Mouse (Mus musculus): ENCODE data around the gene Fry. TPM values are rescaled to one million over a fixed set of nuclear protein-coding genes. Genes with fewer than 3 reads are reported as not detected.

The Fry gene
- polyA plus RNA-seq, 1 experiment from 2014 or later: 42.2 TPM

- ATAC-seq (ENCODE audit: insufficient number of reproducible peaks, insufficient read depth, low FRiP score, low read depth): no peak
Observed at GRCm38 (mm10) chr5:150358671-150359070, 240.2 kb downstream of the Fry start.

GRCm38 (mm10) chr5:150362241-150362640 is 243.8 kb downstream of the Fry start:
- Histone ChIP-seq H3K36me3 (ENCODE audit: control insufficient read depth, insufficient read depth, low read length) (peaks cover 79% of the 10 kb centered on the region), H3K4me1 (ENCODE audit: control insufficient read depth in 2 of 2, insufficient read depth in 2 of 2, low read length in 2 of 2) (no peaks in the 10 kb centered on the region), H3K4me3 (ENCODE audit: control insufficient read depth in 1 of 2, insufficient read depth in 1 of 2, low read depth in 1 of 2, low read length in 2 of 2) (no peak overlapping the region), H3K27ac (replicated peaks in 1 of 2; ENCODE audit: control insufficient read depth in 1 of 2, insufficient read depth in 1 of 2, low read depth in 2 of 2, low read length in 2 of 2) (no peak overlapping the region), H3K9ac (ENCODE audit: low read length) (no peak overlapping the region), H3K9me3 (ENCODE audit: control insufficient read depth, low read length) (peaks cover 12% of the 10 kb centered on the region), H3K4me2 (ENCODE audit: low read length) (no peak overlapping the region), H3K27me3 (ENCODE audit: control insufficient read depth, insufficient read depth, low read length) (no peaks in the 10 kb centered on the region)
- ATAC-seq (ENCODE audit: insufficient number of reproducible peaks, insufficient read depth, low FRiP score, low read depth): no peak
- 91% methylated on average over 6 of the region's 6 CpGs for WGBS

More at GRCm38 (mm10) chr5:150358671-150359070, 240.2 kb downstream of the Fry start:
- Histone ChIP-seq H3K4me1 (ENCODE audit: control insufficient read depth in 2 of 2, insufficient read depth in 2 of 2, low read length in 2 of 2) (no peaks in the 10 kb centered on the region), H3K27me3 (ENCODE audit: control insufficient read depth, insufficient read depth, low read length) (no peaks in the 10 kb centered on the region), H3K36me3 (ENCODE audit: control insufficient read depth, insufficient read depth, low read length) (peaks cover 86% of the 10 kb centered on the region), H3K4me2 (ENCODE audit: low read length) (no peak overlapping the region), H3K9me3 (ENCODE audit: control insufficient read depth, low read length) (no peaks in the 10 kb centered on the region), H3K4me3 (ENCODE audit: control insufficient read depth in 1 of 2, insufficient read depth in 1 of 2, low read depth in 1 of 2, low read length in 2 of 2) (no peak overlapping the region), H3K9ac (ENCODE audit: low read length) (no peak overlapping the region), H3K27ac (replicated peaks in 1 of 2; ENCODE audit: control insufficient read depth in 1 of 2, insufficient read depth in 1 of 2, low read depth in 2 of 2, low read length in 2 of 2) (0 out of 4 replicates have a peak overlapping the region, but pooled peaks of 1 of the 2 experiments have one; percentile 11)
- 70% methylated on average over 14 of the region's 14 CpGs for WGBS

- H3K27ac ChIP-seq (replicated peaks in 1 of 2; ENCODE audit: control insufficient read depth in 1 of 2, insufficient read depth in 1 of 2, low read depth in 2 of 2, low read length in 2 of 2): no peak overlapping the region
- H3K4me3 ChIP-seq (ENCODE audit: control insufficient read depth in 1 of 2, insufficient read depth in 1 of 2, low read depth in 1 of 2, low read length in 2 of 2): no peak overlapping the region
- ATAC-seq (ENCODE audit: insufficient number of reproducible peaks, insufficient read depth, low FRiP score, low read depth): no peak
- H3K9me3 ChIP-seq (ENCODE audit: control insufficient read depth, low read length): peaks cover 12% of the 10 kb centered on the region
- no peaks in the 10 kb centered on the region for H3K27me3 ChIP-seq (ENCODE audit: control insufficient read depth, insufficient read depth, low read length)
- 89% methylated on average over 3 of the region's 3 CpGs for WGBS
- H3K9ac ChIP-seq (ENCODE audit: low read length): no peak overlapping the region
- H3K36me3 ChIP-seq (ENCODE audit: control insufficient read depth, insufficient read depth, low read length): peaks cover 75% of the 10 kb centered on the region
- no peak overlapping the region for H3K4me2 ChIP-seq (ENCODE audit: low read length)
- peaks cover 2 to 3% of the 10 kb centered on the region in 2 experiments; a peak in 3 of 4 replicates for H3K4me1 ChIP-seq (ENCODE audit: control insufficient read depth in 2 of 2, insufficient read depth in 2 of 2, low read length in 2 of 2)
Observed at GRCm38 (mm10) chr5:150364621-150365020, 246.2 kb downstream of the Fry start.

GRCm38 (mm10) chr5:150367027-150367426 is 248.6 kb downstream of the Fry start:
- H3K9ac ChIP-seq (ENCODE audit: low read length): no peak overlapping the region
- H3K4me3 ChIP-seq (ENCODE audit: control insufficient read depth in 1 of 2, insufficient read depth in 1 of 2, low read depth in 1 of 2, low read length in 2 of 2): no peak overlapping the region
- ATAC-seq (ENCODE audit: insufficient number of reproducible peaks, insufficient read depth, low FRiP score, low read depth): no peak
- peaks cover 5 to 16% of the 10 kb centered on the region in 2 experiments; a peak in 3 of 4 replicates for H3K4me1 ChIP-seq (ENCODE audit: control insufficient read depth in 2 of 2, insufficient read depth in 2 of 2, low read length in 2 of 2)
- WGBS: 86% methylated on average over 4 of the region's 4 CpGs
- H3K27me3 ChIP-seq (ENCODE audit: control insufficient read depth, insufficient read depth, low read length): no peaks in the 10 kb centered on the region
- H3K36me3 ChIP-seq (ENCODE audit: control insufficient read depth, insufficient read depth, low read length): peaks cover 62% of the 10 kb centered on the region
- peaks cover 12% of the 10 kb centered on the region for H3K9me3 ChIP-seq (ENCODE audit: control insufficient read depth, low read length)
- H3K4me2 ChIP-seq (ENCODE audit: low read length): no peak overlapping the region
- H3K27ac ChIP-seq (replicated peaks in 1 of 2; ENCODE audit: control insufficient read depth in 1 of 2, insufficient read depth in 1 of 2, low read depth in 2 of 2, low read length in 2 of 2): no peak overlapping the region

GRCm38 (mm10) chr5:150370291-150370690 is 251.8 kb downstream of the Fry start:
- 0 out of 2 replicates have a peak, but pooled peaks have one; percentile 43 for ATAC-seq (ENCODE audit: insufficient number of reproducible peaks, insufficient read depth, low FRiP score, low read depth)
- H3K27ac ChIP-seq (replicated peaks in 1 of 2; ENCODE audit: control insufficient read depth in 1 of 2, insufficient read depth in 1 of 2, low read depth in 2 of 2, low read length in 2 of 2): peak overlapping the region; percentile 28 to 35; a peak in 2 of 4 replicates
- H3K9me3 ChIP-seq (ENCODE audit: control insufficient read depth, low read length): peaks cover 7% of the 10 kb centered on the region
- H3K4me1 ChIP-seq (ENCODE audit: control insufficient read depth in 2 of 2, insufficient read depth in 2 of 2, low read length in 2 of 2): peaks cover 7 to 25% of the 10 kb centered on the region in 2 experiments; a peak in 3 of 4 replicates
- H3K4me3 ChIP-seq (ENCODE audit: control insufficient read depth in 1 of 2, insufficient read depth in 1 of 2, low read depth in 1 of 2, low read length in 2 of 2): no peak overlapping the region
- H3K9ac ChIP-seq (ENCODE audit: low read length): no peak overlapping the region
- 28% methylated on average over 6 of the region's 6 CpGs for WGBS
- H3K27me3 ChIP-seq (ENCODE audit: control insufficient read depth, insufficient read depth, low read length): no peaks in the 10 kb centered on the region
- H3K4me2 ChIP-seq (ENCODE audit: low read length): no peak overlapping the region
- H3K36me3 ChIP-seq (ENCODE audit: control insufficient read depth, insufficient read depth, low read length): peaks cover 74% of the 10 kb centered on the region

- Histone ChIP-seq H3K9ac (ENCODE audit: low read length) (no peak overlapping the region), H3K4me1 (ENCODE audit: control insufficient read depth in 2 of 2, insufficient read depth in 2 of 2, low read length in 2 of 2) (peaks cover 7 to 25% of the 10 kb centered on the region in 2 experiments; a peak in 3 of 4 replicates), H3K4me3 (ENCODE audit: control insufficient read depth in 1 of 2, insufficient read depth in 1 of 2, low read depth in 1 of 2, low read length in 2 of 2) (no peak overlapping the region), H3K4me2 (ENCODE audit: low read length) (no peak overlapping the region), H3K27ac (replicated peaks in 1 of 2; ENCODE audit: control insufficient read depth in 1 of 2, insufficient read depth in 1 of 2, low read depth in 2 of 2, low read length in 2 of 2) (peak overlapping the region in 1 of 2 experiments; percentile 19; a peak in 1 of 4 replicates), H3K27me3 (ENCODE audit: control insufficient read depth, insufficient read depth, low read length) (no peaks in the 10 kb centered on the region), H3K9me3 (ENCODE audit: control insufficient read depth, low read length) (peaks cover 7% of the 10 kb centered on the region), H3K36me3 (ENCODE audit: control insufficient read depth, insufficient read depth, low read length) (peaks cover 76% of the 10 kb centered on the region)
- ATAC-seq (ENCODE audit: insufficient number of reproducible peaks, insufficient read depth, low FRiP score, low read depth): no peak
Observed at GRCm38 (mm10) chr5:150370895-150371294, 252.4 kb downstream of the Fry start.

GRCm38 (mm10) chr5:150372956-150373355 is 254.5 kb downstream of the Fry start:
- Histone ChIP-seq H3K4me3 (ENCODE audit: control insufficient read depth in 1 of 2, insufficient read depth in 1 of 2, low read depth in 1 of 2, low read length in 2 of 2) (no peak overlapping the region), H3K9me3 (ENCODE audit: control insufficient read depth, low read length) (no peaks in the 10 kb centered on the region), H3K4me1 (ENCODE audit: control insufficient read depth in 2 of 2, insufficient read depth in 2 of 2, low read length in 2 of 2) (peaks cover 7 to 25% of the 10 kb centered on the region in 2 experiments; a peak in 3 of 4 replicates), H3K4me2 (ENCODE audit: low read length) (no peak overlapping the region), H3K27me3 (ENCODE audit: control insufficient read depth, insufficient read depth, low read length) (no peaks in the 10 kb centered on the region), H3K9ac (ENCODE audit: low read length) (no peak overlapping the region), H3K36me3 (ENCODE audit: control insufficient read depth, insufficient read depth, low read length) (peaks cover 70% of the 10 kb centered on the region), H3K27ac (replicated peaks in 1 of 2; ENCODE audit: control insufficient read depth in 1 of 2, insufficient read depth in 1 of 2, low read depth in 2 of 2, low read length in 2 of 2) (no peak overlapping the region)
- 81% methylated on average over 3 of the region's 3 CpGs for WGBS
- ATAC-seq (ENCODE audit: insufficient number of reproducible peaks, insufficient read depth, low FRiP score, low read depth): no peak
